Mouse (Mus musculus): Measurements from ENCODE around the gene Sh3gl1. TPM values are rescaled to one million over a fixed set of nuclear protein-coding genes. Genes with fewer than 3 reads are reported as not detected.

Gene Sh3gl1
- total RNA-seq, 2 experiments from 2014 or later = 58.7 to 59.9 TPM

- DNase-seq (ENCODE audit: low spot score in 2 of 2) = peak; percentile 95 to 96
Measured at GRCm38 (mm10) chr17:56040030-56040856, 3.8 kb upstream of the Sh3gl1 start, which contains the start of gene Chaf1a. Chaf1a (plus strand) TSS chr17:56040439.

GRCm38 (mm10) chr17:56039345-56039744, 2.9 kb upstream of the Sh3gl1 start:
- no peak for DNase-seq (ENCODE audit: low spot score in 2 of 2)

- DNase-seq (ENCODE audit: low spot score in 2 of 2) = peak in 1 of 2 experiments; percentile 39
Measured at GRCm38 (mm10) chr17:56038583-56039261, 2.3 kb upstream of the Sh3gl1 start.

- no peak for DNase-seq (ENCODE audit: low spot score in 2 of 2)
Measured at GRCm38 (mm10) chr17:56036901-56037287, 459 bp upstream of the Sh3gl1 start.

- no peak for DNase-seq (ENCODE audit: low spot score in 2 of 2)
Measured at GRCm38 (mm10) chr17:56035216-56035615, 1.2 kb downstream of the Sh3gl1 start.

- DNase-seq (ENCODE audit: low spot score in 2 of 2) = no peak
Measured at GRCm38 (mm10) chr17:56034726-56035100, 1.7 kb downstream of the Sh3gl1 start.

- DNase-seq (ENCODE audit: low spot score in 2 of 2) = no peak
Measured at GRCm38 (mm10) chr17:56034040-56034725, 2.3 kb downstream of the Sh3gl1 start.

- peak in 1 of 2 experiments; percentile 15 for DNase-seq (ENCODE audit: low spot score in 2 of 2)
Measured at GRCm38 (mm10) chr17:56032831-56033230, 3.6 kb downstream of the Sh3gl1 start.

GRCm38 (mm10) chr17:56032127-56032733, 4.2 kb downstream of the Sh3gl1 start:
- DNase-seq (ENCODE audit: low spot score in 2 of 2) = no peak

GRCm38 (mm10) chr17:56031431-56031830, 5.0 kb downstream of the Sh3gl1 start:
- no peak for DNase-seq (ENCODE audit: low spot score in 2 of 2)

- peak; percentile 5 to 36 for DNase-seq (ENCODE audit: low spot score in 2 of 2)
Measured at GRCm38 (mm10) chr17:56030919-56031318, 5.5 kb downstream of the Sh3gl1 start.

- DNase-seq (ENCODE audit: low spot score in 2 of 2) = peak; percentile 11 to 28
Measured at GRCm38 (mm10) chr17:56030238-56030870, 6.1 kb downstream of the Sh3gl1 start.

GRCm38 (mm10) chr17:56027801-56028441, 8.5 kb downstream of the Sh3gl1 start:
- DNase-seq (ENCODE audit: low spot score in 2 of 2) = peak; percentile 33 to 37

GRCm38 (mm10) chr17:56026881-56027280, 9.6 kb downstream of the Sh3gl1 start:
- peak in 1 of 2 experiments; percentile 3 for DNase-seq (ENCODE audit: low spot score in 2 of 2)

GRCm38 (mm10) chr17:56026303-56026702, 10.1 kb downstream of the Sh3gl1 start:
- DNase-seq (ENCODE audit: low spot score in 2 of 2) = no peak

- DNase-seq (ENCODE audit: low spot score in 2 of 2) = no peak
Measured at GRCm38 (mm10) chr17:56024931-56025330, 11.5 kb downstream of the Sh3gl1 start.

GRCm38 (mm10) chr17:56024476-56024875, 12.0 kb downstream of the Sh3gl1 start:
- no peak for DNase-seq (ENCODE audit: low spot score in 2 of 2)

GRCm38 (mm10) chr17:56023386-56023785, 13.0 kb downstream of the Sh3gl1 start:
- DNase-seq (ENCODE audit: low spot score in 2 of 2) = peak; percentile 6 to 20

- no peak for DNase-seq (ENCODE audit: low spot score in 2 of 2)
Measured at GRCm38 (mm10) chr17:56022989-56023290, 13.5 kb downstream of the Sh3gl1 start.

Data from layer of hippocampus, postnatal 10 days (tissue).